Mouse (Mus musculus) liver, embryonic 14.5 days (tissue): Measurements from ENCODE around the gene Runx3.

ENCODE experiments used
- CTCF ChIP-seq: IDR thresholded peaks from 2 replicates; pipeline ENCODE4 v1.5.1; 2016; ENCODE audit warnings: antibody characterized with exemption, low read depth, control low read depth
- EP300 ChIP-seq: IDR thresholded peaks from 2 replicates; pipeline ENCODE4 v1.6.1; 2016; ENCODE audit warnings: antibody characterized with exemption, low read depth

DNA sequence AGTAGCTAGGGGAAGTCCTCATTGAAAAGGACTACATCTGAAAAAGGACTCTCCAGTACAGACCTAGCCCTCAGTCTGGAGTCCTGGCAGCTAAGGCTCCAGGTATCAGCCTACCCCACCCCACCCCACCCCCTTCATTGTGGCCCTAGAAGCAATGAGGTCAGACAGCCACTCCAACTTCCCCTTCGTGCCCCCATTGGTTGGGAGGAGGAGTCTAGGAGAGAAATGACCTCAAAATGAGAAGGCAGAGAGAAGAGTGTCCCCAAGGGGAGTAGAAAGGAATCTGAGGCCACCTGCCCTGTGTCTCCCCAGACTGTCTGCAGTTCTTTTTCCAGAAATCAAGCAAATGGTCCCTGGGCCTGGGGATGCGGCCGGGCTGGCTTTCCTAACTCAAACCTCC is 39.7 kb downstream of the Runx3 start:
- TF ChIP-seq CTCF = no peak
- no peak for TF ChIP-seq EP300
